Mouse (Mus musculus): ENCODE results near the gene Zfp865.

DNA sequence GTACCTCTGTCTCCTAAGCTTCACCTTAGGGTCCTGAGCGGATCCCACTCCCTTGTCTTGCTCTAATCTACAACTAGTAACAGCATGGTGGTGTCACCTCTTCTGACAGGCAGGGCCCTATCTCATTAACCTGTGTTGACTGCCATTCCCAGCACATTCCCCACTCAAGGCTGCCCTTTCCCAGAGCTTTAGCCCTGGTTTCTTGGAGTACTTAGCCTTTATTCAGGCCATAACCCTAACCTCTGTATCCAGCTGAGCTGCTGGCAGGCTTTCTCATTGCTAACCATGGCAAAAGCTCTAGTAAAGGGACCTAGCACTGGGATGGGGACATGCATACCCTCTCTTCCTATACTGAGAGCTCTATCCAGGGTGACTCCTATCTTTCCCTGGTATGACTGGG lies 38.5 kb downstream of the Zfp865 start:
- TF ChIP-seq CTCF (IDR thresholded peaks at IDR 0.05; ENCODE audit: borderline replicate concordance, extremely low read depth, insufficient read depth, insufficient read length) (no peak), POLR2A (IDR thresholded peaks at IDR 0.05; ENCODE audit: borderline replicate concordance, extremely low read depth, insufficient read depth, insufficient read length, poor library complexity, severe bottlenecking) (no peak)
